Mouse (Mus musculus) cerebellum, adult 11-12 months (tissue): ENCODE measurements at regions not wholly inside any gene's neighbourhood (a gene's known extent, or its start where the extent isn't known, plus 50 kb on each side); places are given as distances from the start of the nearest gene placed in this dataset.

Experiments used
- DNase-seq: peaks from one replicate; pipeline ENCODE4 v3.0.0; 2022

- DNase-seq, result no peak
Observed at GRCm38 (mm10) chr5:43424551-43425257, 90.6 kb upstream of the C1qtnf7 start.

- DNase-seq, result no peak
Observed at GRCm38 (mm10) chr5:43433337-43433736, 82.0 kb upstream of the C1qtnf7 start.

- DNase-seq, result no peak
Observed at GRCm38 (mm10) chr5:43439191-43439590, 76.1 kb upstream of the C1qtnf7 start.

GRCm38 (mm10) chr5:43441306-43441705 is 74.0 kb upstream of the C1qtnf7 start:
- no peak for DNase-seq

GRCm38 (mm10) chr5:43444582-43445214 is 70.6 kb upstream of the C1qtnf7 start:
- no peak for DNase-seq

- no peak for DNase-seq
Observed at GRCm38 (mm10) chr5:43445620-43446019, 69.7 kb upstream of the C1qtnf7 start.

- no peak for DNase-seq
Observed at GRCm38 (mm10) chr5:43446295-43446694, 69.0 kb upstream of the C1qtnf7 start.

- no peak for DNase-seq
Observed at GRCm38 (mm10) chr5:43456018-43456417, 59.3 kb upstream of the C1qtnf7 start.

GRCm38 (mm10) chr5:43457725-43458124 is 57.6 kb upstream of the C1qtnf7 start:
- DNase-seq, result no peak

GRCm38 (mm10) chr5:43461987-43462715 is 53.2 kb upstream of the C1qtnf7 start:
- DNase-seq, result no peak
